Mouse (Mus musculus): Measurements from ENCODE around the gene Slc2a2.
"Not testable (repeated sequence)": the region's sequence is repeated elsewhere in the genome, so short reads cannot be mapped to it uniquely, and the experiment has no call there.

Gene Slc2a2

DNA sequence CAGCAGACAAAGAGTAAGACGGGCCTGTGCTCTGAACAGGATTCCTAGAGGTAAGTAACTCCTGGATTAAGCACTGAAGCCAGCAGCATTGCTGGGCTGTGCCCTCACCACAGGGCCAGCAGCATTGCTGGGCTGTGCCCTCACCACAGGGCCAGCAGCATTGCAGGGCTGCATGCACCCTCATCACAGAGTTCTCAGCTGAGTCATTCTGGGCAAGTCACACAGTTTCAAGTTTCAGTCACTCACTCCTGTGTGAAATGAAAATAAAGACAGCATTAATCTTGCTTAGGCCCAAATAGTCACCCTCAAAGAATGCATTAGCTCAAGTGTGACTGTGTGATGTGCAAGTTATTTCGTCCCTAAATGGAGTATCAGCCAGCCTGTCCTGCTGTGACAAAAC lies 37.0 kb downstream of the Slc2a2 start:
- no peak for DNase-seq (ENCODE audit: low read depth)

DNA sequence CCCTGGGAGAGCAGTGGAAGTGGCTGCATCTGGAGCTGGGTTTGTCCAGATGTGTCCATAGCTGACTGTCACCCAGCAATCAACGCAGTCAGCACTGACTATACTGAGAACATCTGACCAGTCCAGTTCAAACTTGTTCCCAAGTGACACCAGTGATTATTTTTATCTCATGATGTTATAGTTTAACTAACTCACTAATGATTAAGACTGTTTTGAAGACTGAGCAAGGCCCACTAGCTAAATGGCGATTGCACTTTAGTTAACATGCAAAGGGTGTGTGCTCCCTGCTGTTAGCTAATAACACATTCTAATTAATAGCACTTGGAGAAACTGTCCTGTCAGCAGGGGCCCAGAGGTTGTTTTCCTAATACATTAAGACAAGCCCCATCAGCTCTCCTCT lies 39.3 kb downstream of the Slc2a2 start:
- DNase-seq (ENCODE audit: low read depth): no peak

DNA sequence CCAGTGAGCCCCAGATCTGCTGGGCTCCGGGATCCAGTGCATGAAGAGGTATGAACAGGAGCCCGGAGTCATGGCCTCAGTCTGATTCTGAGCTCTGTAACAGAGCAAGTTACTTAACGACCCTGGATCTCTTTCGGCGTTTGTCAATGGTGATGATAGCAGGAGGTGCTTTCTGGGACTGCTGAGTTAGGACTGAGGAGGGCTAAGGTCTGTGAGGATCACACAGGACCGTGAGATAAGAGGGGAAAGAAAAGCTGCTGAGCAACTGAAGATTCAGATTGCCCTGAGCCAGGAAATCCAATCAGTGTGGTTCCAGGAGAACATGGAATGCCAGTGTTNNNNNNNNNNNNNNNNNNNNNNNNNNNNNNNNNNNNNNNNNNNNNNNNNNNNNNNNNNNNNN lies 42.6 kb downstream of the Slc2a2 start:
- DNase-seq (ENCODE audit: low read depth): no peak

DNA sequence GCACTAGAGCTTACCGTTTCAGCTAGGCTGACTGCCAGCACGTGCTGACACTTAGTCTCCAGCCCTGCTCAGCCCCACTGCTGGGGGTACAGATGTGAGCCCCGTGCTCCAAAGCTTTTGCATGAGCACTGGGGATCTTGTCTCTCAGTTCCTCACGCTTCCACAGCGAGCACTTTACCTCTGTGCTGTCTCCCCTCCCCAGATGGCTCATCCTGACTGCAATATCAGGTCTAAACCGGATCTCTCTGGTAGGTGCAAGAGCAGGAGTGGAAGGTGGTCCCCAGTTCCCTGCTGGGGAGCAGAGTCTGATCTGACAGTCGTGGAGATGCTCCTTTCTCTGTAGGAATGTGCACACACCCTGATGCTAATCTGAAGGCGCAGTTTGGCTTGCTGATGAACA lies 45.5 kb downstream of the Slc2a2 start:
- no peak for DNase-seq (ENCODE audit: low read depth)

DNA sequence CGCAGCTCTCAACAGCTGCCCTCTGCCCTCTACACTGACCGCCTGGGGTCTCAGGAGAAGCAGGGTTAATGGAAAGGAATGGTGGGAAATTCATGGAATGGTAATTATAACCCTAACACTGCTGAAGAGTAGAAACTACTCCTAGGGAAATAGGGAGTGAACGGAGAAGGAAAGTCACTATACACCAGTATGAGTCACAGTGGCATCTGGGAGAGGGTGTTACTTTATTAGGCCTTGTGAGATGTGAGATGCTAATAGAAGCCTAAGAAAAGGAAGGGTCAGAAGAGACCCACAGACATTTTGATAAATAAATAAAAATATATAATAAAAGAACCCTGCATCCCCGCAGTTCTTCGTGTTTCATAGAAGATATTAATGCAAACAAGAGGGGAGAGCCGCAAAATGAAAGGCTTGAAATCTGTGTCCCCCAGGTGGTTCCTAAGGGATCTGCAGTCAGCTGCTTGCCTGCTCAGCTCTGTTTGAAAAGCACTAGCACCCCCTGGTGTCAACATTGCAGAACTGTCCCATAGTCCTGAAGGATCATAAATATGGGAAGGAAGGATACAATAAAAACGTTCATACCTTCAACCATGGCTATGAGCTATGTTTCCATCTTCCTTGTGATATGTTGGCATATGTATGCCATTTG lies 48.3 kb downstream of the Slc2a2 start:
- peak; percentile 65 for DNase-seq (ENCODE audit: low read depth)

DNA sequence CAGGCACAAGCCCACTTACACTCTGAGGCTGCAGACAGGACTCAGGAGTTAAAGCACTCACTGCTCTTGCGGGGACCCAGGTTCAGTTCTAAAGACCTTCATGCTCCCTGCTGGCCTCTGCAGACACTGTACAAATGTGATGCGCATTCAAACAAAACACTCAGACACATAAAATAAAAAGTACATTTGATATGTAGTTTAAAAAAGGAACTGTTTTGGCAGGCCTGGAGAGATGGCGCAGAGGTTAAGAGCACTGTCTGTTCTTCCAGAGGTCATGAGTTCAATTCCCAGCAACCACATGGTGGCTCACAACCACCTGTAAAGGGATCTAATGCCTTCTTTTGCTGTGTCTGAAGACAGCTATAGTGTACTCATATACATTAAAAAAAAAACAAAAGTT lies 50.4 kb downstream of the Slc2a2 start:
- no peak for DNase-seq (ENCODE audit: low read depth)

DNA sequence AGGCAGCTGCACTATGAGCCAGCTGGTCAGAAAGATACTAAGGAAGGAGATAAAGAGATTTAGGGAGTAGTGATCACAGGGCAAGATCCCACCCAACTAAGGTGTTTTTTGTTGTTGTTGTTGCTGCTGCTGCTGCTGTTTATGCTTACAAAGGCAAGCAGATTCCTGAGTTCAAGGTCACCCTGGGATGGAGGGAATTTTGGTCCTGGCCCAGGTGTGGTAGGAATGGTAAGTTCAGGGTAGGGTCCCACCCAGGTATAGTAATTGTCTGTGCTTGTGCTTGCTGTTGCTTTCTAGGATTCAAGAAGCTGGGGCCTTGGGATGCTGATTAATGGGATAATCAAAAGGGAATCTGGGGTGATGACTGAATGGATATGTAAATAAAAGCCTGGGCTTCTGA lies 51.3 kb downstream of the Slc2a2 start:
- DNase-seq (ENCODE audit: low read depth): no peak

DNA sequence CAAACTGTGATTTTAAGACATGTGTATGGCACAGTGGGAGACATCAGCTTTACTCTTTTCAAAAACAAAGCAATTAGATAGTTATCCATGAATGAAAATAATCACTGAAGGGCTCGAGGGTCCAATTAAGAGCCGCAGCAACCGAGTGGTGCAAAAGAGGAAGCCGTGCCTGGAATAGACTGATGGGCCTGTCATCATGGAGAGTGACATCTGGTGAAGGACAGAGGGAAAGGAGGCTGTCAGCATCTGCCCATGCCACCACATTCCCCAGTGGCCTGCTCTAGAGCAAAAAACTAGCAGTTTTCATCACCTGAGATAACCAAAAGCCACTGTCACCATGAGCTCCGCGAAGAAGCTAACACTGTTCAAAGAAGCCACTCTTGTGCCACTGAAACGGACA lies 57.8 kb downstream of the Slc2a2 start:
- DNase-seq (ENCODE audit: low read depth): no peak

DNA sequence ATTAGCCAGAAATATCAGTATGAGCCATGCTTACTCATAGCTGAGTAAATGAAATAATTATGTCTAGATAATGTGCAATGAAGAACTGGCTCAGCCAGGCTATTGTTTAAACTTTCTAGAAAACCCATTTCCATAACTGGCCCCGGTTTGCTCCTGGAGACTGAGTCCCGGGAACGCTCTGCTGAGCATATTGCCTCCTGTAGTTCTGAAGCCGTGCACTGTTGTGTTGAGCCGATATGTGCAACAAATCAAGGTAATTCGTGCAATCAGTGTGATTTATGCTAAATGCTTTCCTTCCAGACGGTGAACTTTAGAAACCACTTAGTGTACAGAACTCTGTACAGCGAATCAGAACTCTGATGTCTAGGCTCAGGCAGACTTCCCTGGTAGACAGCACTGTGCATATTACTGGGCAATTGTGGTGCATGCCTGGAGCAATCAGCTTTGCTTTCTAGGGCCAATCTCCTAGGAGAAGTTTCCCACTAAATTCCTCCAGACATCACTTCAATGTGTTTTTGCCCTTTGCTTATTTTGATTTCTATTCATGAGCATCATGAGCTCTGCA lies 63.6 kb downstream of the Slc2a2 start:
- DNase-seq (ENCODE audit: low read depth): no peak

DNA sequence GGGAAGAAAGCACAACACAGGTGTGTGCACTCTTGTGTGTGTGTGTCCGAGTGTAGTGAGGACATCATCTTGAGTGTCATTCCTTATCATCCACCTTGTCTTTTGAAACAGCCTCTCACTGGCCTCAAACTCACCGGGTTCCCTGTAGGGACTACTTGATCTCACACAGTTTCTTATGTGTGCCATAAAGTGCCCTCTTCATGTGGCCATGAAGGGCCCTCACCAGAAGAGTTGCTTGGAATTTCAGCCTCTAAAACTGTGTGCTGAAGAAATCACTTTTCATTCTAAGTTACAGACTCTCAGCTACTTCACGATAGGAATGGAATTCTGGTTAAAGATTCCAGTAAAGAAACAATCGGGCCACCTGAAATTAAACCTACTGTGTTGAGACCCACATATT lies 69.2 kb downstream of the Slc2a2 start:
- DNase-seq (ENCODE audit: low read depth): no peak

DNA sequence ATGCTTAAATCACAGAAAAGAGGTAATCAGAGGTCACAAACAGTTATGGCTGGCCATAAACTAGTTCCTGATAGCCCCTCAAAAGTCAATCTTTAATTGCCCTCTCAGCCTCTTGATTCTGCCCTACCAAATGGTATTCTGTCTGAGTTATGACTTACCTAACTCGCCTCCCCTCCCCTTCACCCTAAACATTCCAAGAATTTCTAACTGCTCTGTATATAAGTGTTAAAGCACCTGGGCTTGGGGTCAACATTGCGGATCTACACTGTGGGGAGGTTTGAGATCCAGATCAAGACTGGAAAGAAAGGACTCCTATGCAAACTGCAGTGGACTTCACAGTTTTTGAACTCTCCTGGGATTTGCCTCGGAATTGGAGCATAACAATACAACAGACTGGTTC lies 70.5 kb downstream of the Slc2a2 start:
- no peak for DNase-seq (ENCODE audit: low read depth)

DNA sequence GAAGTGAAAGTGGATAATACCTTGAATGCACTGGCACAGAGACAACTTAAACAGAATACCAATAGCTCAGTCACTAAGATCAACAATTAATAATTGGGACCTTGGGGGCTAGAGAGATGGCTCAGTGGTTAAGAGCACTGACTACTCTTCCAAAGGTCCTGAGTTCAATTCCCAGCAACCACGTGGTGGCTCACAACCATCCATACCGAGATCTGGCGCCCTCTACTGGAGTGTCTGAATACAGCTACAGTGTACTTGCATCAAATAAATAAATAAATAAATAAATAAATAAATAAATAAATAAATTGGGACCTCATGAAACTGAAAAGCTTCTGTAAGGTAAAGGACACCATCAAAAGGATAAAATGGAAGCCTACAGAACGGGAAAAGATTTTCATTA lies 75.2 kb downstream of the Slc2a2 start:
- not testable (repeated sequence) for DNase-seq (ENCODE audit: low read depth)

DNA sequence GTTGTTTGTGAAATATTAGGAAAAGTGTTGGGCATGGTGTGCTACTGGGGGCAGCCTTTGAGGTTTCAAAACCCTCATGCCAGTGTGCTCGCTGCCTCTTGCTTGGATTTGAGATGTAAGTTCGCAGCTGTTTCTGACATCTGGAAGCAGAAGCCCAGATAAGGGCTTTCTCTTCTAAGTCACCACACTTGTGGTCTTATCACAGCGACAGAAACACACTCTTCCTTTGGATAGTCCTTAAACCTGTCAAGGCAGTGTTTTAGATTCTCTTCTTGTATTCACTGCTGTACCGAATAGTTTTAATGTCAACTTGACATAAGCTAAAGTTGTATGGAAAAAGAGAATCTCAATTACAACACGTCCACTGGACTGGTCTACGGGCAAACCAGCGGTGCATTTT lies 77.7 kb downstream of the Slc2a2 start:
- DNase-seq (ENCODE audit: low read depth): peak; percentile 57

DNA sequence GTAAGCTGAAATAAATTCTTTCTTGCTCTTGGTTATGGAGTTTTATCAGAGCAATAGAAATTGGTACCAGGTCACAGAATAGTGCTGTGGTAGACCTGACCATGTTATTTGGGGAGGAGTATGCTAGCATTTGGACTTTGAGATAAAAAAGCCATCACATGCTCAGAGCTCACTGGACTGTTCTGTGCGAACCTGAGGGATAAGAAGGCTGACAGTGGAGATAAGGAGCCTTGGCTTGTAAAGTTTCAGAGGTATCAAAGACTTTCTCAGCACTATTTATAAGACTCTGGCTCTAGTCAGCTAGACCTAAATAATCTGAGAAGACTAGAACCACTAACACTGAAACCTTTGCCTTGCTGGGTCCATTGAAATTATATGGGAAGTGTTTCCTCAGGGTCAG lies 78.3 kb downstream of the Slc2a2 start:
- DNase-seq (ENCODE audit: low read depth): peak; percentile 73

DNA sequence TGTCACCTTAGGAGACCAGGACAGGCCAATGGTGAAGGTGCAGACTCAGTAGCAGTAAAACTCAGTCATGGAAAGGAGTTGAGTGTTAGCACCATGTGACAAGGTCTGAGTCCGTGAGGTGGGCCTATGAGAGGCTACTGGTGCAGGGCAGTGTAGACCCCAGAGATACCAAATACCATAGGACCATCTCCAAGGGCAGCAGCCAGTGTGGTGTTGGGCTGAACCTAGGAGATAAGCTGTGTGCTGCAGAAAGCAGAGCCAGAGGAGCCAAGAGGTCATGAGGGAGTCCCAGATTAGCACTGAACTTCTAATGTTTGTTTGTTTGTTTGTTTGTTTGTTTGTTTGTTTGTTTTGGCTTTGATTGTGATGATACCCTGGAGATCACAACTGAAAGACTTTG lies 78.8 kb downstream of the Slc2a2 start:
- peak; percentile 34 for DNase-seq (ENCODE audit: low read depth)

DNA sequence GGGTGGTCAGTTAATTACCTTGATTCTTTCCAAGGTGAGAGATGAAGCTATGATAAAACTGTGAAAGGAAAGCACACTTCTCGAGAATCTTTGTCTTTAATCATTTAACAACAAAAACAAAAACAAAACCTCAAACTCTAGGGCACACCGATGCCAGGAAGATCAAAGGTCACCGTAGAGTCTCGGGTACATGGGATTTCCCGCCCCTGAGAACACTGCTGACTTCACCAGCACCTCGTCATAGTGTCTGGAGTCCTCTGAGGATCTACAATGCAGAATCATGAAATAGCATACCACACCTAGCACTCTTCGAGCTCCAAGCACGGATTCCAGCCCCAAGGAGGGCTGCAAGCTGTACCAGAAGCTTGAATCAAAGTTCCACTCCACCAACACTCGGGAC lies 82.8 kb downstream of the Slc2a2 start:
- DNase-seq (ENCODE audit: low read depth): no peak
